Mouse (Mus musculus): Measurements from ENCODE around the gene Smc5.

DNA sequence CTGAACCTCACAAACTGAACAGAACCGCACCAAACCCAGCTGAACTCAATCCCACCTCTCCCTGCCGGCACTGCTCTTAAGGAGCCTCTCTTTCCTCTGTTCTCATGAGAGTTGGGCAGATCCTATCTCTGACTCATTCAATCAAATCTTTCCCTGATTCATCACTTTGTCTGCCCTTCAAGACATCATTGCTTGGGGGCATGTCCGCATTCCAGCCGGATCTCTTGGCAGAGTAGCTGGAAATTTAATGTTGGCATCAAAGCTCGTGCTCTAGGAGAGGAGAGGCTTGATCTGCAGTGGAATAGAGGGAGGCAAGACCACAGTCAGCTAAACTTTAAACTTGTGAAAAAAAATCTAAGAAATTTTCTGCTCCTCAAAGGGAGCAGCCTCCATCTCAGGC lies 71.6 kb downstream of the Smc5 start:
- TF ChIP-seq POLR2A (IDR thresholded peaks at IDR 0.05; ENCODE audit: insufficient read depth, low read depth, low read length) (no peak), CTCF (IDR thresholded peaks at IDR 0.05; ENCODE audit: insufficient read depth, low read depth, low read length) (no peak)

All from olfactory bulb, adult 2 months (tissue).